Mouse (Mus musculus) heart, embryonic 14.5 days (tissue): ENCODE measurements around the gene Pde1c. TPM values are rescaled to one million over a fixed set of nuclear protein-coding genes. Genes with fewer than 3 reads are reported as not detected.

Experiments
- ATAC-seq: fragments of 200-750 bp; cut with Nextera tagmentation; 2 replicates; pipeline ENCODE4 v1.8.0; 2017; ENCODE audit warnings: low read depth, moderate TSS enrichment; ENCODE audit not compliant: insufficient number of reproducible peaks, insufficient read depth, low FRiP score
- H3K27ac ChIP-seq, 2 experiments: fragments of 200-500 bp in 1 of 2; fragments of 300-500 bp in 1 of 2; sonication (generic) in 1 of 2; replicated peaks in 1 of 2; 2 replicates each; pipeline ENCODE4 v1.5.1; 2012 to 2014; ENCODE audit warnings: low read depth in 2 of 2, low read length in 2 of 2, control low read depth in 1 of 2, mild to moderate bottlenecking in 1 of 2, mixed read lengths in 1 of 2; ENCODE audit not compliant: control insufficient read depth in 1 of 2, insufficient read depth in 1 of 2
- H3K27me3 ChIP-seq: fragments of 300-500 bp; sonication (generic); 2 replicates; pipeline ENCODE4 v1.6.1; 2014; ENCODE audit warnings: mild to moderate bottlenecking, low read length, control low read depth; ENCODE audit not compliant: control insufficient read depth, insufficient read depth
- H3K36me3 ChIP-seq: fragments of 300-500 bp; sonication (generic); 2 replicates; pipeline ENCODE4 v1.6.1; 2014; ENCODE audit warnings: mild to moderate bottlenecking, control low read depth, low read length, mixed read lengths; ENCODE audit not compliant: control insufficient read depth, insufficient read depth
- H3K4me1 ChIP-seq, 2 experiments: fragments of 200-500 bp in 1 of 2; fragments of 300-500 bp in 1 of 2; sonication (generic) in 1 of 2; 2 replicates each; pipeline ENCODE4 v1.6.1; 2012 to 2014; ENCODE audit warnings: low read length in 2 of 2, control low read depth in 1 of 2, mixed read lengths in 1 of 2; ENCODE audit not compliant: control insufficient read depth in 2 of 2, insufficient read depth in 2 of 2
- H3K4me2 ChIP-seq: fragments of 300-500 bp; sonication (generic); 2 replicates; pipeline ENCODE4 v1.6.1; 2014; ENCODE audit warnings: mild to moderate bottlenecking, low read length
- H3K4me3 ChIP-seq, 2 experiments: fragments of 200-500 bp in 1 of 2; fragments of 300-500 bp in 1 of 2; sonication (generic) in 1 of 2; 2 replicates each; pipeline ENCODE4 v1.5.1; 2012 to 2014; ENCODE audit warnings: low read length in 2 of 2, mild to moderate bottlenecking in 2 of 2, control low read depth in 1 of 2, low read depth in 1 of 2, moderate library complexity in 1 of 2; ENCODE audit not compliant: control insufficient read depth in 1 of 2, insufficient read depth in 1 of 2
- H3K9ac ChIP-seq: fragments of 300-500 bp; sonication (generic); 2 replicates; pipeline ENCODE4 v1.6.1; 2014; ENCODE audit warnings: mild to moderate bottlenecking, low read length
- H3K9me3 ChIP-seq: fragments of 300-500 bp; sonication (generic); 2 replicates; pipeline ENCODE4 v1.6.1; 2016; ENCODE audit warnings: low read length, control low read depth; ENCODE audit not compliant: control insufficient read depth
- WGBS: fragments of 180-500 bp; shearing (Covaris S2); extraction: QIAGEN DNeasy Blood & Tissue Kit; methylation state at CpG from one replicate; pipeline ENCODE4 v1.1.7; 2014; 5-methylcytosine and 5-hydroxymethylcytosine counted together
- polyA plus RNA-seq: library from polyadenylated mRNA; unstranded; fragments of >200 nt; fragmentation: Nextera tagmentation; extraction: Ambion mirVana; gene quantifications from 2 replicates; pipeline ENCODE4 v1.2.1, GENCODE M21; 2014

Gene Pde1c
- polyA plus RNA-seq, 1 experiment from 2014 or later, result 11.1 TPM

GRCm38 (mm10) chr6:56039476-56040055 is 529.3 kb downstream of the Pde1c start:
- Histone ChIP-seq H3K9me3 (no peaks in the 10 kb centered on the region), H3K9ac (no peak overlapping the region), H3K4me1 (no peaks in the 10 kb centered on the region), H3K4me2 (no peak overlapping the region), H3K4me3 (no peak overlapping the region), H3K27ac (no peak overlapping the region), H3K27me3 (no peaks in the 10 kb centered on the region), H3K36me3 (no peaks in the 10 kb centered on the region)
- no peak for ATAC-seq
- 68% methylated on average over 4 of the region's 4 CpGs for WGBS

GRCm38 (mm10) chr6:56035054-56035453 is 533.8 kb downstream of the Pde1c start:
- 69% methylated on average over 10 of the region's 10 CpGs for WGBS
- no peak overlapping the region for H3K4me3 ChIP-seq
- no peaks in the 10 kb centered on the region for H3K9me3 ChIP-seq
- no peak overlapping the region for H3K27ac ChIP-seq
- ATAC-seq, result no peak
- H3K36me3 ChIP-seq, result no peaks in the 10 kb centered on the region
- no peak overlapping the region for H3K4me2 ChIP-seq
- no peaks in the 10 kb centered on the region for H3K27me3 ChIP-seq
- H3K4me1 ChIP-seq, result no peaks in the 10 kb centered on the region
- no peak overlapping the region for H3K9ac ChIP-seq

GRCm38 (mm10) chr6:56032231-56032630 is 536.7 kb downstream of the Pde1c start:
- Histone ChIP-seq H3K4me2 (no peak overlapping the region), H3K27me3 (no peaks in the 10 kb centered on the region), H3K4me1 (no peaks in the 10 kb centered on the region), H3K9ac (no peak overlapping the region), H3K27ac (no peak overlapping the region), H3K4me3 (no peak overlapping the region), H3K36me3 (no peaks in the 10 kb centered on the region), H3K9me3 (no peaks in the 10 kb centered on the region)
- no peak for ATAC-seq
- 79% methylated on average over 2 of the region's 2 CpGs for WGBS

- Histone ChIP-seq H3K9ac (no peak overlapping the region), H3K9me3 (no peaks in the 10 kb centered on the region), H3K4me3 (no peak overlapping the region), H3K36me3 (no peaks in the 10 kb centered on the region), H3K27me3 (no peaks in the 10 kb centered on the region), H3K27ac (no peak overlapping the region), H3K4me1 (no peaks in the 10 kb centered on the region), H3K4me2 (no peak overlapping the region)
- no peak for ATAC-seq
- 61% methylated on average over 5 of the region's 5 CpGs for WGBS
These were observed 538.9 kb downstream of the Pde1c start for GRCm38 (mm10) chr6:56029986-56030385.

- Histone ChIP-seq H3K9me3 (no peaks in the 10 kb centered on the region), H3K4me1 (no peaks in the 10 kb centered on the region), H3K27ac (no peak overlapping the region), H3K4me3 (no peak overlapping the region), H3K36me3 (no peaks in the 10 kb centered on the region), H3K9ac (no peak overlapping the region), H3K27me3 (no peaks in the 10 kb centered on the region), H3K4me2 (no peak overlapping the region)
- 80% methylated on average over 5 of the region's 5 CpGs for WGBS
- no peak for ATAC-seq
These were observed 540.9 kb downstream of the Pde1c start for GRCm38 (mm10) chr6:56027966-56028365.

- no peak overlapping the region for H3K4me3 ChIP-seq
- H3K9ac ChIP-seq, result no peak overlapping the region
- no peaks in the 10 kb centered on the region for H3K9me3 ChIP-seq
- H3K4me1 ChIP-seq, result no peaks in the 10 kb centered on the region
- no peak overlapping the region for H3K27ac ChIP-seq
- H3K4me2 ChIP-seq, result no peak overlapping the region
- H3K27me3 ChIP-seq, result no peaks in the 10 kb centered on the region
- 53% methylated on average over 6 of the region's 6 CpGs for WGBS
- H3K36me3 ChIP-seq, result no peaks in the 10 kb centered on the region
- ATAC-seq, result no peak
These were observed 541.6 kb downstream of the Pde1c start for GRCm38 (mm10) chr6:56027318-56027717.

GRCm38 (mm10) chr6:56025533-56025932 is 543.4 kb downstream of the Pde1c start:
- Histone ChIP-seq H3K9me3 (no peaks in the 10 kb centered on the region), H3K4me2 (no peak overlapping the region), H3K36me3 (no peaks in the 10 kb centered on the region), H3K4me3 (no peak overlapping the region), H3K27me3 (no peaks in the 10 kb centered on the region), H3K4me1 (no peaks in the 10 kb centered on the region), H3K9ac (no peak overlapping the region), H3K27ac (no peak overlapping the region)
- no peak for ATAC-seq
- WGBS, result 64% methylated on average over 2 of the region's 2 CpGs
